Mouse (Mus musculus) T-helper 1 cell (primary cell): ENCODE results near the gene Bud13.
"Not testable (repeated sequence)": the region's sequence is repeated elsewhere in the genome, so short reads cannot be mapped to it uniquely, and the experiment has no call there.

ENCODE experiments used
- in situ Hi-C: fragments of 300-600 bp; cut with MboI, MseI; formaldehyde crosslinking; loops from one replicate; pipeline ENCODE4 v1.15.1; 2025; ENCODE audit warnings: high pct_unique_total_duplicates

The Bud13 gene

DNA sequence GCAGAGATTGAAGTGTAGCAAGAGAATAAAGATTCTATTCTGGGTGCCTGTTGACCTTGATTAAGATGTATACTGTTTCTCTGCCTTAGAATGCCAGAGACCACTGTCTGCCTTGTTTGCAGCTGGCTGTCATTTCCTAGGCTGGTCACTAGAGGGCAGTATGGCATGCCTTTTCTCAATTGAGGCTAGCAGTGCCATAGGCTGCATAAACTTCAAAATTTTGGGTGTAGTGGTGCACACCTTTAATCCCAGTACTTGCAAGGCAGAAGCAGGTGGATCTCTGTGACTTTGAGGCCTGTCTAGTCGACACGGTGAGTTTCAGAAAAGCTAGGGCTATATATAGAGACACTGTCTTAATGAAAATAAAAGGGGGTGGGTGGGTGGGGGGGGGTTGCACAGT lies 19.3 kb downstream of the Bud13 start:
- in situ Hi-C loops: no loop called here

DNA sequence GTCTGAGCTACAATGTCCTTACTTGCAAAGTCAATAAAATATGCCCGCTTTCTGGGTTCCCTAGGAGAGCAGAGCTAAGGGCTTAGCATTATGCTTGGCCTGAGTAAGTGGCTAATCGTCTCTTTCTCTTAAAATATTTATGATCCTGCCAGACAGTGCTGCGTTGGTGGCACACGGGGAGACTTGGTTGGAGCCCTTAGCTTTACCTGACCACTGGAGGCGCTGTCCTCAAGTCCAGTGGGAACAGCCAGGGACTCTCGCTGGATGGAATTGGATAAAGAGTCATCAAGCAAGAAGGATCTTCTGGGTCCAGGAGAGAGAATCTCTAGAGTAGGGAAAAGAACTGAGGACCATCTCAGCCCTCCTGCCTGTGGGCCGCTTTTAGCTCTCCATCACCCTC lies 26.3 kb downstream of the Bud13 start:
- in situ Hi-C loops: no loop called here

GRCm38 (mm10) chr9:46314507-46314906 lies 31.7 kb downstream of the Bud13 start:
- in situ Hi-C loops: no loop called here

GRCm38 (mm10) chr9:46314921-46315320 lies 32.1 kb downstream of the Bud13 start:
- in situ Hi-C loops: no loop called here

DNA sequence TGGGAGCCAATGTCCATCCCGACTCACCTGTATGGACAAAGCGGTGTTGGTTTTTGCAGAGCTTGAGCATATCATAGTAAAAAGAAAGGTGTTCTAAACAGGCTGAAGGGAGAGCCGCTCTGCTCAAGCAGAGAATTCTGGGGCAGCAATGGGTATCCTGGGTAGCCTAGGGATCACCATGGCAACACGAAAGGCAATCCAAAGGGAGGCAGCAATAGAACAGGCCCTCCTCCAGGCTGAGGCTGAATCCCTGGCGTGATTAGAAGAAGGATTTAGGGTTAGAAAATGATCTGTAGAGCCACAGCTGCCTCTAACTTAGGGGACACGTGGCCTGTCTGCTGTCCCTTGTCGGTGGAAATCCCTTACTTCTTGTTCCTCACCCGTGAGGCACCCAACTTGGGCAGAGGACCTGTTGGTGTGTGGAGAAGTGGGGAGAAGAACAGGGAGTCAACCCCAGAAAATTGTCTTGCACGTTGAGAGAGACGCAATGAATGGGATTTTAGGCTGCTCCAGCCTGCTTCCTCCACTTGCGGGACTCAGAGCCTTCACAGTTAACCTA lies 33.1 kb downstream of the Bud13 start:
- in situ Hi-C loops: no loop called here

- in situ Hi-C loops: no loop called here
These were observed 33.6 kb downstream of the Bud13 start for GRCm38 (mm10) chr9:46316388-46316787.

DNA sequence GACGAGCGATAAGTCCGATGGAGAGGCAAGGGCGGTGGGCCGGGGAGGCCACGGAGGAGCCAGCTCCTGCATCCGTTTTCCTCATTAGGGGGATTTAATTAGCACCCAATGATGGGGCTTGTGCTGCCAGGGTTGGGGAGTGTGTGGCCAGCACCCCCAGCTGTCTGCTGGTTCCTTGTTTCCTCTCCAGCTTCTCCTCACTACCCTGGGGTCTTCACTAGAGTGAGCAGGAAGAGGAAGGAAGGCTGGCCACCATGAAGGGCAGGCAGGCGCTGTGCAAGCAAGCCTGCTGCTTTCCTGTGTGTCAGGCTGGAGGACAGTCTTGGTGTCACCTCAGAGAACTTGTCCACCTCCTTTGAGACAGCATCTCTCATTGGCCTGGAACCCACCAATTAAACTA lies 34.1 kb downstream of the Bud13 start:
- in situ Hi-C loops: no loop called here

DNA sequence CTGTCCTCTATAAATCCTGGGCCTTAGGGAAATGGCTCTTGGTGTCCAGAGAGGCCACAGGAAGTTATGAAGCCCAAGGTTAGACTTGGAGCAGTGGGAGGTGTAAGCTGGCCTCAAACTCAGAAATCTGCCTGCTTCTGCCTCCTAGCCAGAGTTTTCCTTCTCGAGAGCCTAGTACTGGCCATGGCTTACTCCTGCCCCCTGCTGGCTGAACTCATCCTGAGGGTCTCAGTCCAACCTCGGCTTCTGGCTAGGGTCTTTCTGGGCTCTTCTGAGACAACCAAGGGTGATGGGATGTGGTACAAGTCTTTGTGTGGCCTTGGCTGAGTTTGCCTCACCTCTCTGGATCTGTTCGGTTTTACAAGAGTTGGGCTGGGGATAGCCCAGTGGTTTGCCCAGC lies 35.1 kb downstream of the Bud13 start:
- in situ Hi-C loops: no loop called here

GRCm38 (mm10) chr9:46319886-46320285 lies 37.1 kb downstream of the Bud13 start, which contains the start of gene 4931429L15Rik:
Gene 4931429L15Rik, minus strand, starts transcription at chr9:46319986.
- in situ Hi-C loops: not testable (repeated sequence)

- in situ Hi-C loops: no loop called here
These were observed 37.7 kb downstream of the Bud13 start for GRCm38 (mm10) chr9:46320461-46320860.

DNA sequence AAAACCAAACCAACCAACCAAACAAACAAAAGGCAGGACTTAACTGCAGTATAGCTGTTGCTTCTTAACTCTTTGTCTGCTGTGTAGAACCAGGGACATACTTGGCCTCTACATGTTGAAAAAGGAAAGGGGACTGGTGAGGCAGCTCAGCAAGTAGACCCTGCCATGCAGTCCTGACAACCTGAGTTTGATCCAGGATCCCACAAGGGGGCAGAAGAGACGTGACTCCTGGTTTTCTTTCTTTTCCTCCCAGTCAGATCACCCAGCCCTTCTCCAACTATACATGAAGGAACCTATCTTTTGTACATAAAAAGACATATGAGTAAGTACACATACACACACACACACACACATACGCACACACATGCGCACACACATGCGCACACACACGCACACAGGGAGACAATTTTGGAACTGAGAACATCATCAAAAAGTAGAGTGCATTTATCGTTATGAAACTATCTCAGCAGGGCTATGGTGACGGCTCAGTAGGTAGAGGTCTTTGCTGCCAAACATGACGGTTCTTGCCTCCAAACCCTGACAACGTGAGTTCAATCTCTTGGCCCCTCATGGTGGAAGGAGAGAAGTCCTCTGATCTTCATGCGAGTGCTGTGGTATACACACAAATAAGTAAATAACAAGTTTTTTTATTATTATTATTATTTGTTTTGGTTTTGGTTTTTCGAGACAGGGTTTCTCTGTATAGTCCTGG lies 44.0 kb downstream of the Bud13 start:
- in situ Hi-C loops: no loop called here

- in situ Hi-C loops: no loop called here
These were observed 45.1 kb downstream of the Bud13 start for GRCm38 (mm10) chr9:46327706-46328571.

DNA sequence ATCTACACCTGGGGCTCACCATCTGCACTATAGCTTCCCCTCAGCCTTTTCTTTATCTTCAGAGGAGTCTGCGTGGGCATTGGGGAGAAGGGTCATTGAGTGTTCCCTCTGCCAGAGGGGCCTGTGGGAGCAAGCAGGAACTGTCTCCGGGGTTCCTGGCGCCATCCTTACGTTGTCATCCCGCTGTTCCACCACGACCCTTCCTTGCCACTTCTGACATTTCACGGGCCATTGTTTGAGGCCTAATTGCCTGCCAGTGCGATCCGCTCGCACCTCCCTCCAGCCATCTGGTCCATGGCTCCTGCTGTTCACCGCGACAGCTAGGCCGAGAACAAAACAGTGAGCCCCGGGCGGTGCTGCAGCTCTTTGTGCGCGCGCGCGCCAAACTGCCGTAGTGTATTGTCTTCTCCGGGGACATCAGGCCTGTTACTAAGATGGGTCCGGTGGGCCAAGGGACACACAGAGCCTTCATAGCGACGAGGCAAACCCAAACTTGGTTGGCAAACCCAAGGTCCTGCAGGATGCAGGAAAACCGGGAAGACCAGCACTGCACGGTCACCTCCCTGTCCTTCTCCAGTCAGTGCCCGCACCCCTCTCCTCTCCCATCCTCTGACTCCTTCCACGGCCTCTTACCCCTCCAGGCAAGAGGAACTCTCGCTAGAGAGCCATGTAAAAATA lies 45.9 kb downstream of the Bud13 start:
- in situ Hi-C loops: no loop called here

- in situ Hi-C loops: no loop called here
These were observed 46.4 kb downstream of the Bud13 start for GRCm38 (mm10) chr9:46329250-46329648.

DNA sequence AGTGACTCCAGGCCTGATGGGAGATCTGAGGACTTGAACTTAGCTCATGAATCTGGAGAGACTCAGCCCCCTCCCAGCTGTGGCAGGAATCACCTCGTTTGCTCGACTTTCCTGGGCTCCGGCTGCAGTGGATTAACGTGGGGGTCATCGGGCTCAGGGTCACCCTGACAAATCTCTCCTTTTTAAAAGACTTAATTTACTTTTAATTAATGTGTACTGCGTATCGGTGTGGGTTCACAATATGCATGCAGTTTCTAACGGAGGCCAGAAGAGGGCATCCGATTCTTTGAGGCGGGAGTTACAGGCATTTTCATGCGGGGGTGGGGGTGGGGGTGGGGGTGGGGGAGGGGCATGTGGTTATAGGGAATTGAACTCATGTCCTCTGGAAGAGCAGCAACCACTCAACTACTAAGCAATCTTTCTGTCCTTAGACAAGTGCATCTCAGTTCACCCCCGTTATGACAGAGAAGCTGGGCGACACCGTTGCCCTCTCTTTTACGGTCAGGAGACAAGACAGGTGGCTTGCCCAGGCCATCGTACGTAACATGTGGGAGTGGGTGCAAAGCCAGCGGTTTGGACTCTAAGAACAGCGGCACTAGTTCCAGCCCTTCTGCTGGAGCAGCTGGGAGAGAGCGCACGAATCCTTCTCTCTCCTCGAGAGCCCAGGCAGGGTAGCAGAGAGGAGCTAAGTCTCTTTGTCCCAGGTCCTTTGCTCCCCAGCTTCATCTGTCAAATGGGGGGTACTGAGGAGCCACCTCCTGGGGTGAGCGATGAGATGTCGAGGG lies 47.2 kb downstream of the Bud13 start:
- in situ Hi-C loops: no loop called here

DNA sequence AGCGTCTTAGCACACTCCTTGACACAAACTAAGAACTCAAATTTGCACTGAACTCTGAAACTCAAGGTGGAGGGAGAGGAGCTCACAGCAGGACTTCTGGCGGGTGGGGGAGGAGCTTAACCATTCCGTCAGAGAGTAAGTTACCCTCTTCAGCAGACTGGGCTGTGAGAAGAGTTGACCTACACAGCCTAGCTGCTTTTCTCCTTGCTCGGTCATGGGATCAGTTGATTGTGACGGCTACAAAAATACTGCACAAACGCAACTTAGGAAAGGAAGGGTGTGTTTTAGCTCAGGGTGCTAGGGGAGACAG lies 47.7 kb downstream of the Bud13 start:
- in situ Hi-C loops: no loop called here

GRCm38 (mm10) chr9:46331301-46331700 lies 48.5 kb downstream of the Bud13 start:
- in situ Hi-C loops: no loop called here

GRCm38 (mm10) chr9:46334471-46335025 lies 51.7 kb downstream of the Bud13 start:
- in situ Hi-C loops: no loop called here

- in situ Hi-C loops: no loop called here
These were observed 52.7 kb downstream of the Bud13 start for GRCm38 (mm10) chr9:46335461-46335995.

DNA sequence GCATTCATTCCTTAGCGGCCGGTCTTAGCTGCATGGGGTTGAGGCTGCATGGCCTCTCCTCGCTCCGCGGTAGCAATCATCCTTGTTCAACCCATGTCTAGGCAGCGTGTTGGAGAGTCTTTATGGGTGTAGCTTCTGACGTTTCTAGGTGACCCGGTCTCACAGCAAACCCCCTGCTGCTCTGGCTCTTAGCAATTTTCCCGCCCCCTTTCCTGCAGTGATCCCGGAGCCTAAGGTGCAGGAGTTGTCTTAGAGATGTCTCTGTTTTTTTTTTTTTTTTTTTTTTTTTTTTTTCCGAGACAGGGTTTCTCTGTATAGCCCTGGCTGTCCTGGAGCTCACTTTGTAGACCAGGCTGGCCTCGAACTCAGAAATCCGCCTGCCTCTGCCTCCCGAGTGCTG lies 53.5 kb downstream of the Bud13 start:
- in situ Hi-C loops: not testable (repeated sequence)

DNA sequence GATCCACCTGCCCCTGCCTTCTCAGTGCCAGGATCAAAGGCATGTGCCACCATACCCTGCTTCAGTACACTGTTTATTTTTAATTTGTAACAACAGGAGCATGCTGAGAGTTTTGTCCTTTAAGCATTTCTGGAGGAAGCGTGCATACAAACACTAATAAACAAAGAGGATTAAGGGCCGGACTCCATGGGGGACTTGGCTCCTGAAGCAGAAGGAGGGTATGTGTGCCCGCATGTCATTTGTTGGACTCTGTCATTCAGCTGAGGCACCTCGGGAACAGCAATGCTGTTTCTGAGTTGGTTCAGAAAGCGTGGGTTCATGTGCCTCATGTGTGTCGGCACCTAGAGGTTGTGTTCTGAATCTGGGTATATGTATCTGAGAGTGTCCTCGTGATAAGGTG lies 54.5 kb downstream of the Bud13 start:
- in situ Hi-C loops: no loop called here
